Mouse (Mus musculus): ENCODE data around the gene Ptpn13. TPM values are rescaled to one million over a fixed set of nuclear protein-coding genes. Genes with fewer than 3 reads are reported as not detected.

Ptpn13 gene
- total and polyA plus RNA-seq, 3 experiments, result 0.04 TPM; not detected in 2

- no peaks in the 10 kb centered on the region for H3K36me3 ChIP-seq (replicated peaks in 1 of 2; ENCODE audit: control insufficient read depth in 1 of 2, insufficient read depth in 1 of 2, low read length in 1 of 2)
- no peaks in the 10 kb centered on the region for H3K9me3 ChIP-seq (replicated peaks; ENCODE audit: low read length)
- in situ Hi-C loops (cut with MboI; ENCODE audit: low pct_ligation_motif_present, low pct_unique_long_range_greater_than_20kb, low sequenced_read_pairs), result no loop called here
- dilution Hi-C loops (cut with MboI; ENCODE audit: extremely low pct_ligation_motif_present, extremely low pct_unique_long_range_greater_than_20kb, low sequenced_read_pairs), result no loop called here
- no peak overlapping the region for H3K4me3 ChIP-seq (replicated peaks in 1 of 3; ENCODE audit: low read depth in 2 of 3, low read length in 2 of 3, poor library complexity in 1 of 3)
- H3K4me1 ChIP-seq (ENCODE audit: control insufficient read depth in 1 of 2, insufficient read depth in 2 of 2), result peaks cover 3 to 5% of the 10 kb centered on the region in 2 experiments; a peak in 2 of 4 replicates
- no peaks in the 10 kb centered on the region for H3K27me3 ChIP-seq (replicated peaks)
- no peak for TF ChIP-seq TCF12 (IDR thresholded peaks at IDR 0.05; ENCODE audit: low read depth, low read length)
- no peak for TF ChIP-seq MXI1 (IDR thresholded peaks at IDR 0.05; ENCODE audit: low read depth, low read length)
- TF ChIP-seq ZKSCAN1 (IDR thresholded peaks at IDR 0.05; ENCODE audit: borderline replicate concordance, low read depth, low read length), result no peak
- TF ChIP-seq BHLHE40 (IDR thresholded peaks at IDR 0.05; ENCODE audit: low read depth, low read length), result no peak
- H3K27ac ChIP-seq (ENCODE audit: insufficient read depth, low read depth), result no peak overlapping the region
- H3K79me2 ChIP-seq (replicated peaks; ENCODE audit: control insufficient read depth, extremely low read depth, insufficient read depth, poor library complexity, severe bottlenecking), result no peaks in the 10 kb centered on the region
- H3K4me2 ChIP-seq (ENCODE audit: insufficient read depth, low read depth, poor library complexity, severe bottlenecking), result no peak overlapping the region
- DNase-seq (ENCODE audit: extremely low read depth), result no peak
- H3K9ac ChIP-seq (ENCODE audit: insufficient read depth, low read depth), result no peak overlapping the region
Measured at GRCm38 (mm10) chr5:103596467-103597146, 171.6 kb downstream of the Ptpn13 start.

- Histone ChIP-seq H3K36me3 (replicated peaks in 1 of 2; ENCODE audit: control insufficient read depth in 1 of 2, insufficient read depth in 1 of 2, low read length in 1 of 2) (no peaks in the 10 kb centered on the region), H3K4me1 (ENCODE audit: control insufficient read depth in 1 of 2, insufficient read depth in 2 of 2) (peaks cover 3 to 5% of the 10 kb centered on the region in 2 experiments; a peak in 2 of 4 replicates), H3K27me3 (replicated peaks) (no peaks in the 10 kb centered on the region), H3K4me3 (replicated peaks in 1 of 3; ENCODE audit: low read depth in 2 of 3, low read length in 2 of 3, poor library complexity in 1 of 3) (no peak overlapping the region), H3K79me2 (replicated peaks; ENCODE audit: control insufficient read depth, extremely low read depth, insufficient read depth, poor library complexity, severe bottlenecking) (no peaks in the 10 kb centered on the region), H3K9ac (ENCODE audit: insufficient read depth, low read depth) (no peak overlapping the region), H3K9me3 (replicated peaks; ENCODE audit: low read length) (no peaks in the 10 kb centered on the region), H3K4me2 (ENCODE audit: insufficient read depth, low read depth, poor library complexity, severe bottlenecking) (no peak overlapping the region), H3K27ac (ENCODE audit: insufficient read depth, low read depth) (no peak overlapping the region)
- dilution Hi-C loops (cut with MboI; ENCODE audit: extremely low pct_ligation_motif_present, extremely low pct_unique_long_range_greater_than_20kb, low sequenced_read_pairs), result no loop called here
- no peak for DNase-seq (ENCODE audit: extremely low read depth)
- in situ Hi-C loops (cut with MboI; ENCODE audit: low pct_ligation_motif_present, low pct_unique_long_range_greater_than_20kb, low sequenced_read_pairs), result no loop called here
- TF ChIP-seq PAX5 (IDR thresholded peaks at IDR 0.05; ENCODE audit: low read length), result no peak
- TF ChIP-seq SIN3A (IDR thresholded peaks at IDR 0.05; ENCODE audit: low read length), result no peak
- TF ChIP-seq MAZ (IDR thresholded peaks at IDR 0.05; ENCODE audit: low read depth, low read length), result no peak
- no peak for TF ChIP-seq ZMIZ1 (IDR thresholded peaks at IDR 0.05; ENCODE audit: low read depth, low read length)
- no peak for TF ChIP-seq JUN (IDR thresholded peaks at IDR 0.05; ENCODE audit: insufficient read depth, low read depth, low read length)
- no peak for TF ChIP-seq USF2 (conservative IDR thresholded peaks at IDR 0.05; ENCODE audit: low read depth, low read length)
- TF ChIP-seq ZKSCAN1 (IDR thresholded peaks at IDR 0.05; ENCODE audit: borderline replicate concordance, low read depth, low read length), result no peak
- TF ChIP-seq CTCF (conservative IDR thresholded peaks at IDR 0.05 in 1 of 2, IDR thresholded peaks at IDR 0.05 in 1 of 2; ENCODE audit: low read depth in 2 of 2, low read length in 2 of 2), result no peak
- no peak for TF ChIP-seq TBP (conservative IDR thresholded peaks at IDR 0.05; ENCODE audit: low read depth, low read length)
- TF ChIP-seq KAT2A (IDR thresholded peaks at IDR 0.05; ENCODE audit: insufficient replicate concordance, low read length), result no peak
- no peak for TF ChIP-seq MAX (IDR thresholded peaks at IDR 0.05; ENCODE audit: low read length)
- no peak for TF ChIP-seq ELF1 (IDR thresholded peaks at IDR 0.05; ENCODE audit: low read depth, low read length)
- no peak for TF ChIP-seq USF1 (IDR thresholded peaks at IDR 0.05; ENCODE audit: low read depth, low read length)
- no peak for TF ChIP-seq RCOR1 (conservative IDR thresholded peaks at IDR 0.05; ENCODE audit: low read depth, low read length)
- no peak for TF ChIP-seq MAFK (IDR thresholded peaks at IDR 0.05; ENCODE audit: insufficient replicate concordance, low read length)
- TF ChIP-seq POLR2AphosphoS2 (IDR thresholded peaks at IDR 0.05; ENCODE audit: low read depth, low read length), result no peak
- no peak for TF ChIP-seq MEF2A (IDR thresholded peaks at IDR 0.05; ENCODE audit: borderline replicate concordance, low read depth, low read length)
Measured at GRCm38 (mm10) chr5:103597604-103598003, 172.6 kb downstream of the Ptpn13 start.

All from CH12.LX (cell line).